In the genomic region with DNA sequence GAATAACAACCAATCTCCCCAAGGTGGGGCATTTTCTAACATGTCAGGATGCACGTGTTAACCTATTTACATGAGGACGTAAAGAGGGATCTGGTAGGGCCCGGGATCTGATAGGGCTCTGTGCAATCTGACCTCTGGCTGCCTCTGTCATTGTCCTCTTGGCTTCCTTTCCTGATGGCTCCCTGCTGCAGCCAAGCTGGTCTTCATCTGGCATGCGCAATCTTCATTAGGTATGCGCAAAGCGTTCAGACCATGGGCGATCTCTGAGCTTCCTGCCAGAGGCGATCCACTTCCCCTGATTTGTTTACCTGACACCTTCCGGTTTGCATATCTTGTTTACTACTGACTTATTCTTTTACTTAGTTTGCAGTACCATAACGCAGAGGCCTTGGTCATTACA, we compare ENCODE assay signal across 31 mouse cellular contexts. TPM values are rescaled to one million over a fixed set of nuclear protein-coding genes. Genes with fewer than 3 reads are reported as not detected.
DNase-seq lines count a peak whose midpoint lies in the region; ATAC-seq and TF ChIP-seq lines count a peak whose summit lies in the region.
"Had no signal": no experiment of that assay in that cellular context is flagged by ENCODE, and none has a peak within 500 bp of the region (broad histone marks: within the 10 kb centered on the region; RNA-seq: fewer than 3 reads in every experiment).

No protein-coding gene starts in this region.

- WGBS in hindbrain, postnatal 0 days, result 67% methylated on average over 10 of the region's 10 CpGs
- WGBS in hindbrain, embryonic 12.5 days, result 82% methylated on average over 10 of the region's 10 CpGs
- 83% methylated on average over 10 of the region's 10 CpGs for WGBS in embryonic facial prominence, embryonic 15.5 days

- ATAC-seq in hindbrain, postnatal 0 days, result no peak
- ATAC-seq in hindbrain, embryonic 12.5 days (ENCODE audit: low FRiP score), result no peak
- ATAC-seq in embryonic facial prominence, embryonic 15.5 days (ENCODE audit: insufficient number of reproducible peaks, low FRiP score, low TSS enrichment, low read depth), result no peak
- ATAC-seq: forebrain, embryonic 13.5 days; intestine, postnatal 0 days had no signal

- no peak overlapping the region for H3K4me3 ChIP-seq in hindbrain, postnatal 0 days (ENCODE audit: low read length)
- H3K4me3 ChIP-seq in hindbrain, embryonic 12.5 days, result no peak overlapping the region
- H3K4me3 ChIP-seq in ES-Bruce4 (ENCODE audit: low read depth, low read length), result no peak overlapping the region
- H3K4me3 ChIP-seq in embryonic facial prominence, embryonic 15.5 days (replicated peaks), result no peak overlapping the region
- H3K4me3 ChIP-seq: erythroblast, embryonic 14.5 days; forebrain, embryonic 13.5 days; heart, embryonic 10.5 days; heart, embryonic 15.5 days; hindbrain, embryonic 13.5 days; megakaryocyte, embryonic 14.5 days; midbrain, embryonic 12.5 days; myocyte; neural tube, embryonic 12.5 days had no signal

- TF ChIP-seq EP300 in ES-Bruce4 (IDR thresholded peaks at IDR 0.05; ENCODE audit: insufficient read depth, low read depth, low read length), result peak; percentile 82

- no peaks in the 10 kb centered on the region for H3K9me3 ChIP-seq in hindbrain, postnatal 0 days (ENCODE audit: low read length)
- H3K9me3 ChIP-seq in hindbrain, embryonic 12.5 days (replicated peaks), result no peaks in the 10 kb centered on the region
- no peaks in the 10 kb centered on the region for H3K9me3 ChIP-seq in ES-Bruce4 (replicated peaks; ENCODE audit: control insufficient read depth, insufficient read depth, low read length, poor library complexity, severe bottlenecking)
- H3K9me3 ChIP-seq in embryonic facial prominence, embryonic 15.5 days (replicated peaks), result no peaks in the 10 kb centered on the region
- H3K9me3 ChIP-seq: forebrain, embryonic 13.5 days; heart, embryonic 10.5 days; heart, embryonic 15.5 days; hindbrain, embryonic 13.5 days; megakaryocyte, embryonic 14.5 days; midbrain, embryonic 12.5 days; neural tube, embryonic 12.5 days had no signal

- TF ChIP-seq CTCF in hindbrain, postnatal 0 days (IDR thresholded peaks at IDR 0.05; ENCODE audit: low read depth), result no peak
- TF ChIP-seq CTCF in ES-Bruce4 (IDR thresholded peaks at IDR 0.05; ENCODE audit: low read depth, low read length), result no peak

- DNase-seq in hindbrain, postnatal 0 days (ENCODE audit: low spot score), result peak; percentile 12
- DNase-seq in ES-CJ7 (ENCODE audit: low read depth, low spot score), result peak; percentile 39
- no peak for DNase-seq in kidney, postnatal 4 days
- DNase-seq in adipocyte (ENCODE audit: low spot score), result no peak
- DNase-seq: adrenal gland, postnatal 25 days; cerebellum, adult 2 months; cerebellum, postnatal 25 days; gastrocnemius, postnatal 25 days; heart, adult 11 months; heart, postnatal 36 days; kidney, adult 9 months; kidney, postnatal 10 days; liver; lung, embryonic 14.5 days; spleen, adult 18-20 months; thymus, adult 18-20 months; thymus, postnatal 25 days had no signal

- no peak overlapping the region for H3K27ac ChIP-seq in hindbrain, postnatal 0 days
- no peak overlapping the region for H3K27ac ChIP-seq in hindbrain, embryonic 12.5 days
- H3K27ac ChIP-seq in ES-Bruce4 (ENCODE audit: insufficient read depth, low read length), result no peak overlapping the region
- H3K27ac ChIP-seq in embryonic facial prominence, embryonic 15.5 days (replicated peaks), result peak overlapping the region; percentile 39; the same call in 1 of the 2 replicates
- H3K27ac ChIP-seq: forebrain, embryonic 13.5 days; heart, embryonic 10.5 days; heart, embryonic 15.5 days; hindbrain, embryonic 13.5 days; liver, embryonic 14.5 days; midbrain, embryonic 12.5 days; neural tube, embryonic 12.5 days had no signal

- H3K4me2 ChIP-seq in hindbrain, postnatal 0 days (ENCODE audit: low read depth, low read length), result no peak overlapping the region
- H3K4me2 ChIP-seq in hindbrain, embryonic 12.5 days (replicated peaks), result no peak overlapping the region
- H3K4me2 ChIP-seq in embryonic facial prominence, embryonic 15.5 days (replicated peaks), result no peak overlapping the region
- H3K4me2 ChIP-seq: forebrain, embryonic 13.5 days; heart, embryonic 15.5 days; hindbrain, embryonic 13.5 days; lung, embryonic 14.5 days; midbrain, embryonic 12.5 days; neural tube, embryonic 12.5 days had no signal

- H3K9ac ChIP-seq in hindbrain, postnatal 0 days (replicated peaks; ENCODE audit: low read length), result no peak overlapping the region
- H3K9ac ChIP-seq in hindbrain, embryonic 12.5 days, result no peak overlapping the region
- no peak overlapping the region for H3K9ac ChIP-seq in ES-Bruce4 (ENCODE audit: low read depth, poor library complexity, severe bottlenecking)
- no peak overlapping the region for H3K9ac ChIP-seq in embryonic facial prominence, embryonic 15.5 days
- H3K9ac ChIP-seq: forebrain, embryonic 13.5 days; heart, embryonic 15.5 days; hindbrain, embryonic 13.5 days; liver, embryonic 14.5 days; lung, embryonic 14.5 days; midbrain, embryonic 12.5 days; neural tube, embryonic 12.5 days had no signal

- no peaks in the 10 kb centered on the region for H3K4me1 ChIP-seq in hindbrain, postnatal 0 days (ENCODE audit: insufficient read depth, low read length)
- H3K4me1 ChIP-seq in hindbrain, embryonic 12.5 days, result peaks cover 12% of the 10 kb centered on the region; the same call in 1 of the 2 replicates
- H3K4me1 ChIP-seq in ES-Bruce4 (ENCODE audit: control insufficient read depth, insufficient read depth, low read length), result peaks cover 6% of the 10 kb centered on the region
- peaks cover 36% of the 10 kb centered on the region for H3K4me1 ChIP-seq in embryonic facial prominence, embryonic 15.5 days

- no peaks in the 10 kb centered on the region for H3K36me3 ChIP-seq in hindbrain, postnatal 0 days (ENCODE audit: insufficient read depth, low read length)
- no peaks in the 10 kb centered on the region for H3K36me3 ChIP-seq in hindbrain, embryonic 12.5 days
- no peaks in the 10 kb centered on the region for H3K36me3 ChIP-seq in ES-Bruce4 (ENCODE audit: control insufficient read depth, insufficient read depth, low read length, poor library complexity, severe bottlenecking)
- no peaks in the 10 kb centered on the region for H3K36me3 ChIP-seq in embryonic facial prominence, embryonic 15.5 days
- H3K36me3 ChIP-seq: heart, embryonic 10.5 days; heart, embryonic 15.5 days; hindbrain, embryonic 13.5 days; midbrain, embryonic 12.5 days; neural tube, embryonic 12.5 days had no signal

- no peaks in the 10 kb centered on the region for H3K27me3 ChIP-seq in hindbrain, postnatal 0 days (ENCODE audit: insufficient read depth, low read length)
- H3K27me3 ChIP-seq in hindbrain, embryonic 12.5 days, result no peaks in the 10 kb centered on the region
- H3K27me3 ChIP-seq in ES-Bruce4 (ENCODE audit: control insufficient read depth, insufficient read depth, low read length, poor library complexity, severe bottlenecking), result no peaks in the 10 kb centered on the region
- no peaks in the 10 kb centered on the region for H3K27me3 ChIP-seq in embryonic facial prominence, embryonic 15.5 days
- H3K27me3 ChIP-seq: forebrain, embryonic 13.5 days; heart, embryonic 15.5 days; hindbrain, embryonic 13.5 days; megakaryocyte, embryonic 14.5 days; midbrain, embryonic 12.5 days; neural tube, embryonic 12.5 days had no signal

- no peak for TF ChIP-seq POLR2A in ES-Bruce4 (IDR thresholded peaks at IDR 0.05; ENCODE audit: insufficient read depth, low read length)

RNA-seq across cellular contexts. Expression of gene Fam160b1, which starts 7.3 kb away (rescaled TPM):
- 18.2 and 19.7 TPM in 2 replicates for total RNA-seq in hindbrain, postnatal 0 days (2014; rRNA removed)
- 10.9 and 11.2 TPM in 2 replicates for polyA plus RNA-seq in hindbrain, postnatal 0 days (2015; fragmentation: Nextera tagmentation; extraction: Ambion mirVana)
- 19.6 TPM in 2 replicates for polyA plus RNA-seq in hindbrain, embryonic 12.5 days (2016; fragmentation: Nextera tagmentation; extraction: Ambion mirVana)
- polyA plus RNA-seq in ES-Bruce4 (2011; ENCODE audit: insufficient read depth, insufficient read length, low read depth, missing spikeins), result 26.1 and 26.7 TPM in 2 replicates
- polyA plus RNA-seq in embryonic facial prominence, embryonic 15.5 days (2015; fragmentation: Nextera tagmentation; extraction: Ambion mirVana), result 15.3 and 16.3 TPM in 2 replicates

RNA-seq across cellular contexts. Expression of gene Ablim1, which starts 38.5 kb away (rescaled TPM):
- 71.7 and 110 TPM in 2 replicates for total RNA-seq in hindbrain, postnatal 0 days (2014; rRNA removed)
- 43.0 and 44.7 TPM in 2 replicates for polyA plus RNA-seq in hindbrain, postnatal 0 days (2015; fragmentation: Nextera tagmentation; extraction: Ambion mirVana)
- 26.6 and 30.9 TPM in 2 replicates for polyA plus RNA-seq in hindbrain, embryonic 12.5 days (2016; fragmentation: Nextera tagmentation; extraction: Ambion mirVana)
- polyA plus RNA-seq in ES-Bruce4 (2011; ENCODE audit: insufficient read depth, insufficient read length, low read depth, missing spikeins), result 12.2 and 13.9 TPM in 2 replicates
- 67.7 and 71.3 TPM in 2 replicates for polyA plus RNA-seq in embryonic facial prominence, embryonic 15.5 days (2015; fragmentation: Nextera tagmentation; extraction: Ambion mirVana)

Comparison
In these comparisons a context has a peak if more than half of its experiments do, and no peak if none do; other contexts are left out.
1. DNase-seq: peak in hindbrain, postnatal 0 days (single experiment) and ES-CJ7 (single experiment); none in kidney, postnatal 4 days (0 of 2) and adipocyte (single experiment).